16 mouse cellular contexts compared by ENCODE assay signal in the genomic region with DNA sequence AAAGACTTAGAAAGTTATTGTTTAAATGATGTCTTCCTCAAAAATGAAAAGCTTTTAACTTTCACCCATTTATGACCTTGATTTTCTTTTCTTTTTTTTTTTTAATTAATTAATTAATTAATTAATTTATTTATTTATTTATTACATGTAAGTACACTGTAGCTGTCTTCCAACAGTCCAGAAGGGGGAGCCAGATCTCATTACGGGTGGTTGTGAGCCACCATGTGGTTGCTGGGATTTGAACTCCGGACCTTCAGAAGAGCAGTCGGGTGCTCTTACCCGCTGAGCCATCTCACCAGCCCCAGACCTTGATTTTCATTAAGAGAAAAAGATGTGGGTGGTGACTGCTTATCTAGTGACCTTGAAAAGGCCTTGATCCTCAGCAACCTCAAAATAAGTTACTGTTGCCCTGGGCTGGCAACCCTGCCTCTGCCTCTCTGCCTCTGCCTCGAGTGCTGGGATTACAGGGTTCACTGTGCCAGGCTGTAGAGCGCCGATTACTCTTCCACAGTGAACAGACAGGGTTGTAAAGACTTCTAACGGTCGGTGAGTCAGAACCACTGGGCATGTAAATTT. TPM values are rescaled to one million over a fixed set of nuclear protein-coding genes. Genes with fewer than 3 reads are reported as not detected.
DNase-seq lines count a peak whose midpoint lies in the region; ATAC-seq and TF ChIP-seq lines count a peak whose summit lies in the region.
"Had no signal": no experiment of that assay in that cellular context is flagged by ENCODE, and none has a peak within 500 bp of the region (broad histone marks: within the 10 kb centered on the region; RNA-seq: fewer than 3 reads in every experiment).

No protein-coding gene starts in this region.

- TF ChIP-seq CTCF in lung, embryonic 14.5 days (IDR thresholded peaks at IDR 0.05; ENCODE audit: low read depth): 0 out of 2 replicates have a peak, but pooled peaks have one; percentile 23
- TF ChIP-seq CTCF in MEL (IDR thresholded peaks at IDR 0.05 in 2 of 3, conservative IDR thresholded peaks at IDR 0.05 in 1 of 3; ENCODE audit: control insufficient read depth in 1 of 3, insufficient read depth in 1 of 3, low read depth in 2 of 3, low read length in 3 of 3, poor library complexity in 1 of 3, severe bottlenecking in 1 of 3): peak in 2 of 3 experiments; percentile 20 to 38; a peak in 4 of 6 replicates
- no peak for TF ChIP-seq CTCF in brain, embryonic 14.5 days (IDR thresholded peaks at IDR 0.05; ENCODE audit: borderline replicate concordance, extremely low read depth, insufficient read depth, insufficient read length)

- no peak overlapping the region for H3K9ac ChIP-seq in lung, embryonic 14.5 days
- no peak overlapping the region for H3K9ac ChIP-seq in MEL (ENCODE audit: control insufficient read depth, low read depth, low read length, poor library complexity, severe bottlenecking)
- H3K9ac ChIP-seq: embryonic facial prominence, embryonic 12.5 days; forebrain, postnatal 0 days; hindbrain, embryonic 13.5 days; limb, embryonic 13.5 days; neural tube, embryonic 13.5 days had no signal

- H3K4me2 ChIP-seq in lung, embryonic 14.5 days: no peak overlapping the region
- H3K4me2 ChIP-seq: embryonic facial prominence, embryonic 12.5 days; hindbrain, embryonic 13.5 days; limb, embryonic 13.5 days; midbrain, embryonic 11.5 days; neural tube, embryonic 13.5 days had no signal

- peak; percentile 82 for DNase-seq in heart, adult 11 months
- no peak for DNase-seq in heart, postnatal 4 days
- peak; percentile 43 for DNase-seq in lung, embryonic 14.5 days
- DNase-seq in lung, postnatal 4 days: no peak
- DNase-seq in MEL (ENCODE audit: low read depth, low spot score): peak; percentile 75
- peak; percentile 20 for DNase-seq in brain, embryonic 14.5 days (ENCODE audit: low read depth)
- no peak for DNase-seq in thymus, postnatal 4 days
- no peak for DNase-seq in layer of hippocampus, postnatal 25 days (ENCODE audit: extremely low spot score in 1 of 2, low spot score in 1 of 2)
- DNase-seq: forebrain, postnatal 0 days; layer of hippocampus, adult 9-11 months; thymus, adult 18-20 months had no signal

- no peaks in the 10 kb centered on the region for H3K79me2 ChIP-seq in MEL (ENCODE audit: control insufficient read depth, insufficient read depth, low read length, poor library complexity)

- no peak for TF ChIP-seq RAD21 in MEL (IDR thresholded peaks at IDR 0.05; ENCODE audit: low read depth, low read length)

- no peaks in the 10 kb centered on the region for H3K4me1 ChIP-seq in lung, embryonic 14.5 days (ENCODE audit: insufficient read depth)
- H3K4me1 ChIP-seq in MEL (ENCODE audit: control insufficient read depth in 1 of 2, insufficient read depth in 2 of 2, low read length in 2 of 2): no peaks in the 10 kb centered on the region

- peaks cover 74% of the 10 kb centered on the region for H3K36me3 ChIP-seq in lung, embryonic 14.5 days (ENCODE audit: insufficient read depth)
- H3K36me3 ChIP-seq in MEL (ENCODE audit: control insufficient read depth in 1 of 2, insufficient read depth in 2 of 2, low read length in 2 of 2): peaks cover 0 to 47% of the 10 kb centered on the region in 2 experiments; a peak in 2 of 4 replicates

- no peaks in the 10 kb centered on the region for H3K27me3 ChIP-seq in lung, embryonic 14.5 days (ENCODE audit: insufficient read depth, low read length)
- H3K27me3 ChIP-seq in MEL (ENCODE audit: control insufficient read depth in 1 of 2, insufficient read depth in 2 of 2, low read length in 2 of 2): no peaks in the 10 kb centered on the region
- H3K27me3 ChIP-seq: embryonic facial prominence, embryonic 12.5 days; hindbrain, embryonic 13.5 days; limb, embryonic 13.5 days; neural tube, embryonic 13.5 days had no signal

- WGBS in lung, embryonic 14.5 days: 90% methylated on average over 9 of the region's 9 CpGs

- H3K27ac ChIP-seq in lung, embryonic 14.5 days (ENCODE audit: low read depth): no peak overlapping the region
- H3K27ac ChIP-seq in MEL (ENCODE audit: control insufficient read depth, low read depth, low read length): no peak overlapping the region
- H3K27ac ChIP-seq: embryonic facial prominence, embryonic 12.5 days; hindbrain, embryonic 13.5 days; limb, embryonic 13.5 days; neural tube, embryonic 13.5 days had no signal

- H3K9me3 ChIP-seq in lung, embryonic 14.5 days (ENCODE audit: low read depth, low read length): no peaks in the 10 kb centered on the region
- no peaks in the 10 kb centered on the region for H3K9me3 ChIP-seq in MEL (replicated peaks; ENCODE audit: insufficient read depth, low read length)
- H3K9me3 ChIP-seq: embryonic facial prominence, embryonic 12.5 days; hindbrain, embryonic 13.5 days; limb, embryonic 13.5 days; neural tube, embryonic 13.5 days had no signal

- no peak overlapping the region for H3K4me3 ChIP-seq in lung, embryonic 14.5 days (ENCODE audit: low read depth, low read length)
- H3K4me3 ChIP-seq in MEL (ENCODE audit: control insufficient read depth in 1 of 2, insufficient read depth in 1 of 2, low read depth in 2 of 2, low read length in 2 of 2): no peak overlapping the region
- H3K4me3 ChIP-seq: embryonic facial prominence, embryonic 12.5 days; hindbrain, embryonic 13.5 days; limb, embryonic 13.5 days; neural tube, embryonic 13.5 days had no signal

- TF ChIP-seq EP300 in MEL (IDR thresholded peaks at IDR 0.05; ENCODE audit: low read depth in 1 of 2, low read length in 2 of 2): no peak

- no peak for TF ChIP-seq POLR2A in MEL (IDR thresholded peaks at IDR 0.05; ENCODE audit: control insufficient read depth in 1 of 2, insufficient read depth in 1 of 2, low read depth in 1 of 2, low read length in 2 of 2, poor library complexity in 1 of 2)
- TF ChIP-seq POLR2A in brain, embryonic 14.5 days (IDR thresholded peaks at IDR 0.05; ENCODE audit: borderline replicate concordance, extremely low read depth, insufficient read depth, insufficient read length, poor library complexity, severe bottlenecking): no peak

- no peak for ATAC-seq in lung, embryonic 14.5 days (ENCODE audit: insufficient read depth)
- ATAC-seq: forebrain, postnatal 0 days had no signal

TF ChIP-seq in MEL, 35 proteins besides CTCF, POLR2A, EP300 and RAD21:
- no peak for TF ChIP-seq NELFE (IDR thresholded peaks at IDR 0.05; ENCODE audit: low read depth, low read length)
- no peak for TF ChIP-seq ZNF384 (IDR thresholded peaks at IDR 0.05; ENCODE audit: low read depth, low read length)
- TF ChIP-seq CHD2 (IDR thresholded peaks at IDR 0.05; ENCODE audit: low read length): no peak
- no peak for TF ChIP-seq KAT2A (conservative IDR thresholded peaks at IDR 0.05; ENCODE audit: low read depth, low read length)
- TF ChIP-seq SIN3A (IDR thresholded peaks at IDR 0.05; ENCODE audit: low read length): no peak
- no peak for TF ChIP-seq RCOR1 (IDR thresholded peaks at IDR 0.05; ENCODE audit: low read depth, low read length)
- TF ChIP-seq ELF1 (IDR thresholded peaks at IDR 0.05; ENCODE audit: low read depth, low read length): no peak
- no peak for TF ChIP-seq JUND (IDR thresholded peaks at IDR 0.05; ENCODE audit: low read depth, low read length)
- no peak for TF ChIP-seq TCF12 (IDR thresholded peaks at IDR 0.05; ENCODE audit: low read depth, low read length)
- TF ChIP-seq USF2 (IDR thresholded peaks at IDR 0.05; ENCODE audit: borderline replicate concordance in 1 of 2, insufficient read depth in 1 of 2, low read depth in 1 of 2, low read length in 2 of 2): no peak
- no peak for TF ChIP-seq ETS1 (IDR thresholded peaks at IDR 0.05; ENCODE audit: low read depth, low read length)
- TF ChIP-seq NRF1 (IDR thresholded peaks at IDR 0.05; ENCODE audit: insufficient read depth, low read depth, low read length, poor library complexity, severe bottlenecking): no peak
- no peak for TF ChIP-seq ZC3H11A (IDR thresholded peaks at IDR 0.05; ENCODE audit: low read depth, low read length)
- TF ChIP-seq CHD1 (IDR thresholded peaks at IDR 0.05; ENCODE audit: low read depth, low read length): no peak
- no peak for TF ChIP-seq GABPA (IDR thresholded peaks at IDR 0.05; ENCODE audit: low read depth, low read length)
- no peak for TF ChIP-seq MYC (IDR thresholded peaks at IDR 0.05; ENCODE audit: low read depth, low read length)
- TF ChIP-seq POLR2AphosphoS2 (IDR thresholded peaks at IDR 0.05; ENCODE audit: low read length): no peak
- TF ChIP-seq HCFC1 (IDR thresholded peaks at IDR 0.05; ENCODE audit: low read depth, low read length): no peak
- TF ChIP-seq MAFK (IDR thresholded peaks at IDR 0.05; ENCODE audit: borderline replicate concordance, low read depth, low read length): no peak

RNA-seq across cellular contexts. Expression of gene Rbm20, which starts 33.0 kb away (rescaled TPM):
- total RNA-seq in heart, postnatal 4 days (2021): 100 to 1,000 TPM; 265 to 287 TPM
- polyA plus RNA-seq in lung, embryonic 14.5 days (2014; fragmentation: Nextera tagmentation; extraction: Ambion mirVana): 0.59 and 1.2 TPM in 2 replicates
- 37.3 and 40.5 TPM in 2 replicates for total RNA-seq in MEL (2012; rRNA removed)
- 10 to 100 TPM in 1 of 2 experiments, not detected in 1; 58.6 TPM for polyA plus RNA-seq in MEL (2012; ENCODE audit: insufficient read depth in 1 of 2, insufficient read length in 2 of 2, low read depth in 1 of 2, low replicate concordance in 2 of 2, missing spikeins in 1 of 2)
- polyA plus RNA-seq in brain, embryonic 14.5 days (2012; rRNA removed): 1.5 and 3.8 TPM in 2 replicates
- 1 to 10 TPM; 2.7 to 3.4 TPM for total RNA-seq in layer of hippocampus, postnatal 25 days (2021)

RNA-seq across cellular contexts. Expression of gene Smc3, which starts 43.9 kb away (rescaled TPM):
- 10 to 100 TPM; 33.2 to 34.2 TPM for total RNA-seq in heart, postnatal 4 days (2021)
- polyA plus RNA-seq in lung, embryonic 14.5 days (2014; fragmentation: Nextera tagmentation; extraction: Ambion mirVana): 75.0 and 76.1 TPM in 2 replicates
- total RNA-seq in MEL (2012; rRNA removed): 100 and 109 TPM in 2 replicates
- 100 to 1,000 TPM; 118 to 129 TPM for polyA plus RNA-seq in MEL (2012; ENCODE audit: insufficient read depth in 1 of 2, insufficient read length in 2 of 2, low read depth in 1 of 2, low replicate concordance in 2 of 2, missing spikeins in 1 of 2)
- polyA plus RNA-seq in brain, embryonic 14.5 days (2012; rRNA removed): 28.8 and 42.8 TPM in 2 replicates
- 10 to 100 TPM; 37.7 to 42.4 TPM for total RNA-seq in layer of hippocampus, postnatal 25 days (2021)

RNA-seq across cellular contexts. Expression of gene Nutf2-ps1, which starts 55.2 kb away (rescaled TPM):
- total RNA-seq in heart, postnatal 4 days (2021): 100 to 1,000 TPM; 124 to 126 TPM
- polyA plus RNA-seq in lung, embryonic 14.5 days (2014; fragmentation: Nextera tagmentation; extraction: Ambion mirVana): 389 and 445 TPM in 2 replicates
- 35.8 and 53.1 TPM in 2 replicates for total RNA-seq in MEL (2012; rRNA removed)
- 100 to 1,000 TPM in 1 of 2 experiments, not detected in 1; 398 TPM for polyA plus RNA-seq in MEL (2012; ENCODE audit: insufficient read depth in 1 of 2, insufficient read length in 2 of 2, low read depth in 1 of 2, low replicate concordance in 2 of 2, missing spikeins in 1 of 2)
- polyA plus RNA-seq in brain, embryonic 14.5 days (2012; rRNA removed): 51.5 and 58.1 TPM in 2 replicates
- 10 to 100 TPM; 34.1 to 44.2 TPM for total RNA-seq in layer of hippocampus, postnatal 25 days (2021)

Comparison
In these comparisons a context has a peak if more than half of its experiments do, and no peak if none do; other contexts are left out.
1. DNase-seq: peak in heart, adult 11 months (single experiment), lung, embryonic 14.5 days (single experiment), MEL (single experiment) and brain, embryonic 14.5 days (single experiment); none in heart, postnatal 4 days (single experiment), lung, postnatal 4 days (0 of 2), thymus, postnatal 4 days (single experiment) and layer of hippocampus, postnatal 25 days (0 of 2).